Mouse (Mus musculus) urinary bladder, postnatal 14 days (tissue): ENCODE measurements around the gene Gm16381.
"Not testable (repeated sequence)": the region's sequence is repeated elsewhere in the genome, so short reads cannot be mapped to it uniquely, and the experiment has no call there.

ENCODE experiments used
- DNase-seq: peaks from one replicate; pipeline ENCODE4 v3.0.0; 2021; ENCODE audit warnings: low spot score

Gm16381 gene

GRCm38 (mm10) chr12:87644520-87644919 lies at the start of gene Gm16381:
Gene Gm16381 (minus strand): TSS chr12:87644620.
- DNase-seq, result not testable (repeated sequence)

GRCm38 (mm10) chr12:87652916-87653703 lies 8.7 kb upstream of the Gm16381 start:
- not testable (repeated sequence) for DNase-seq

GRCm38 (mm10) chr12:87618569-87618968 lies 25.9 kb downstream of the Gm16381 start, which contains the start of gene Gm4027:
Gene Gm4027 (plus strand): TSS chr12:87618869.
- DNase-seq, result not testable (repeated sequence)

- DNase-seq, result not testable (repeated sequence)
Observed at GRCm38 (mm10) chr12:87602388-87602787, 42.0 kb downstream of the Gm16381 start, which contains the start of gene Oog1. Gene Oog1 (plus strand): TSS chr12:87602688.

GRCm38 (mm10) chr12:87601388-87601787 lies 43.0 kb downstream of the Gm16381 start:
- DNase-seq, result not testable (repeated sequence)
